In the genomic region with DNA sequence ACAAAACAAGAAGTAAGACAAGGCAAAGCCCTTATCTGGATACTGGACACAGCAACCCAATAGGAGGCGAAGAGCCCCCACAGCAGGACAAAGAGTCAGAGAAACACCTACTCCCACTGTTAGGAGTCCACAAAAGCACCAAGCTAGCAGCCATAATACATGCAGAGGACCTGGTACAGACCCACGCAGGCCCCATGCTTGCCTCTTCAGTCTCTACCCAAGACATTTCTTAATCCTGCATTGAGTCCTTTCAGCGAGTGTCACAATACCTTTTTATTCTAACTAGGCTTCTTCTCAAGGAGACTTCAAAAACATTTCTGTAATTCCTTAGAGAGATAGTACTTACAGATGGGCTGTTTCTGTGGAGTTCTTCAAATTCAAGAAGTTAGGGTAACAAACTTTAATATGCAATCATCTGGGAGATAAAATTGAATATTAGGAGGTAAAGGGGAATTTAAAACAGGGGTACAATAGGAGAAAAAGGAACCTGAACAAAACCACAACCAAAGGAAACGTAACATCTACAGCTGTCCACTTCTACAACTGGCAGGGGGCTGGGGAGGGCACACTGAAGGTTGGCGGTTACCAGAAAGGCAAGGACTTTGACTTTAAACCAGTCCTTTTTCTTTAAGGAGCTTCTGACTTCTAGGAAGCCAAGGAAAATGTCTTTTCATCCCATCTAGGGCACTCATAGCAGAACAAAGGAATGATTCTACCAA, we compare ENCODE assay signal across 26 mouse cellular contexts. TPM values are rescaled to one million over a fixed set of nuclear protein-coding genes. Genes with fewer than 3 reads are reported as not detected.
A peak's percentile ranks its signal among the peaks of the same experiment; 100 is the strongest.
DNase-seq lines count a peak whose midpoint lies in the region; ATAC-seq and TF ChIP-seq lines count a peak whose summit lies in the region.
"Had no signal": no experiment of that assay in that cellular context is flagged by ENCODE, and none has a peak within 500 bp of the region (broad histone marks: within the 10 kb centered on the region; RNA-seq: fewer than 3 reads in every experiment).

No protein-coding gene starts in this region.

- no peaks in the 10 kb centered on the region for H3K27me3 ChIP-seq in liver, embryonic 16.5 days (ENCODE audit: control insufficient read depth, insufficient read depth, low read depth, low read length)
- H3K27me3 ChIP-seq in liver, embryonic 12.5 days (replicated peaks) = peaks cover 14% of the 10 kb centered on the region; the same call in 1 of the 2 replicates
- H3K27me3 ChIP-seq in MEL (ENCODE audit: control insufficient read depth in 1 of 2, insufficient read depth in 2 of 2, low read length in 2 of 2) = no peaks in the 10 kb centered on the region
- H3K27me3 ChIP-seq: heart, embryonic 12.5 days; heart, embryonic 15.5 days; Patski had no signal

- no peak for TF ChIP-seq POLR2A in MEL (IDR thresholded peaks at IDR 0.05; ENCODE audit: control insufficient read depth in 1 of 2, insufficient read depth in 1 of 2, low read depth in 1 of 2, low read length in 2 of 2, poor library complexity in 1 of 2)

- ATAC-seq in liver, embryonic 16.5 days (ENCODE audit: low read depth) = no peak
- no peak for ATAC-seq in liver, embryonic 12.5 days
- peak; percentile 60 for ATAC-seq in common myeloid progenitor, adult 5-6 weeks (replicated peaks; ENCODE audit: low read depth, poor library complexity, severe bottlenecking)
- ATAC-seq in megakaryocyte, adult 5-6 weeks (ENCODE audit: poor library complexity, severe bottlenecking) = peak; percentile 53
- ATAC-seq: forebrain, embryonic 14.5 days; hindbrain, postnatal 0 days; inflammation-experienced regulatory T-cells, adult 6 months; Patski had no signal

- no peaks in the 10 kb centered on the region for H3K9me3 ChIP-seq in liver, embryonic 16.5 days (replicated peaks; ENCODE audit: control insufficient read depth, low read length)
- no peaks in the 10 kb centered on the region for H3K9me3 ChIP-seq in liver, embryonic 12.5 days (replicated peaks)
- H3K9me3 ChIP-seq in MEL (replicated peaks; ENCODE audit: insufficient read depth, low read length) = no peaks in the 10 kb centered on the region
- H3K9me3 ChIP-seq: forebrain, embryonic 10.5 days; heart, embryonic 12.5 days; heart, embryonic 15.5 days had no signal

- H3K27ac ChIP-seq in liver, embryonic 16.5 days (ENCODE audit: low read length) = peak overlapping the region; percentile 54; the same call in 1 of the 2 replicates
- no peak overlapping the region for H3K27ac ChIP-seq in liver, embryonic 12.5 days
- H3K27ac ChIP-seq in MEL (ENCODE audit: control insufficient read depth, low read depth, low read length) = no peak overlapping the region
- H3K27ac ChIP-seq: forebrain, embryonic 10.5 days; heart, adult 2 months; heart, embryonic 15.5 days; hindbrain, embryonic 14.5 days; hindbrain, postnatal 0 days had no signal

- H3K9ac ChIP-seq in liver, embryonic 16.5 days (ENCODE audit: low read depth, low read length) = no peak overlapping the region
- no peak overlapping the region for H3K9ac ChIP-seq in liver, embryonic 12.5 days
- no peak overlapping the region for H3K9ac ChIP-seq in MEL (ENCODE audit: control insufficient read depth, low read depth, low read length, poor library complexity, severe bottlenecking)
- H3K9ac ChIP-seq: heart, embryonic 12.5 days; heart, embryonic 15.5 days; hindbrain, embryonic 14.5 days had no signal

- intact Hi-C loops in left cerebral cortex, postnatal 10 days (cut with DNase I) = loop anchor here (5.0 to 10.0 kb wide), 3 partner anchors 293 to 873 kb away; no protein-coding TSS in a partner anchor

- H3K4me2 ChIP-seq in liver, embryonic 16.5 days (ENCODE audit: low read depth, low read length) = no peak overlapping the region
- no peak overlapping the region for H3K4me2 ChIP-seq in liver, embryonic 12.5 days
- H3K4me2 ChIP-seq: heart, embryonic 12.5 days; heart, embryonic 15.5 days; hindbrain, embryonic 14.5 days had no signal

- 39% methylated on average over 5 of the region's 5 CpGs for WGBS in liver, embryonic 16.5 days (ENCODE audit: insufficient replicate concordance)
- WGBS in liver, embryonic 12.5 days (ENCODE audit: insufficient replicate concordance) = 57% methylated on average over 5 of the region's 5 CpGs

- no peak for TF ChIP-seq CTCF in MEL (IDR thresholded peaks at IDR 0.05 in 2 of 3, conservative IDR thresholded peaks at IDR 0.05 in 1 of 3; ENCODE audit: control insufficient read depth in 1 of 3, insufficient read depth in 1 of 3, low read depth in 2 of 3, low read length in 3 of 3, poor library complexity in 1 of 3, severe bottlenecking in 1 of 3)

- TF ChIP-seq EP300 in MEL (IDR thresholded peaks at IDR 0.05; ENCODE audit: low read depth in 1 of 2, low read length in 2 of 2) = no peak

- no peak for TF ChIP-seq RAD21 in MEL (IDR thresholded peaks at IDR 0.05; ENCODE audit: low read depth, low read length)

- H3K4me1 ChIP-seq in liver, embryonic 16.5 days (ENCODE audit: control insufficient read depth, low read depth, low read length) = peaks cover under 1% of the 10 kb centered on the region
- H3K4me1 ChIP-seq in liver, embryonic 12.5 days = peaks cover 4% of the 10 kb centered on the region
- peaks cover 0 to under 1% of the 10 kb centered on the region in 2 experiments; a peak in 1 of 4 replicates for H3K4me1 ChIP-seq in MEL (ENCODE audit: control insufficient read depth in 1 of 2, insufficient read depth in 2 of 2, low read length in 2 of 2)

- H3K79me2 ChIP-seq in MEL (ENCODE audit: control insufficient read depth, insufficient read depth, low read length, poor library complexity) = no peaks in the 10 kb centered on the region

- H3K36me3 ChIP-seq in liver, embryonic 16.5 days (ENCODE audit: control insufficient read depth, insufficient read depth) = no peaks in the 10 kb centered on the region
- no peaks in the 10 kb centered on the region for H3K36me3 ChIP-seq in liver, embryonic 12.5 days
- H3K36me3 ChIP-seq in MEL (ENCODE audit: control insufficient read depth in 1 of 2, insufficient read depth in 2 of 2, low read length in 2 of 2) = peaks cover 0 to 2% of the 10 kb centered on the region in 2 experiments; a peak in 2 of 4 replicates
- H3K36me3 ChIP-seq: forebrain, embryonic 10.5 days; heart, embryonic 12.5 days; heart, embryonic 15.5 days had no signal

- peak; percentile 11 for DNase-seq in MEL (ENCODE audit: low read depth, low spot score)
- DNase-seq in cerebellum, adult 8-10 months = no peak
- DNase-seq in kidney, postnatal 10 days = no peak
- no peak for DNase-seq in left cerebral cortex, postnatal 10 days (ENCODE audit: extremely low spot score in 1 of 2, low spot score in 2 of 2)
- DNase-seq: adrenal gland, postnatal 10 days; adrenal gland, postnatal 36 days; cerebellum, adult 11 months; cerebellum, adult 2 months; cerebellum, postnatal 10 days; cerebellum, postnatal 36 days; gastrocnemius, postnatal 25 days; heart, adult 2 months; heart, postnatal 10 days; heart, postnatal 36 days had no signal

- no peak overlapping the region for H3K4me3 ChIP-seq in liver, embryonic 16.5 days (ENCODE audit: low read depth, low read length)
- H3K4me3 ChIP-seq in liver, embryonic 12.5 days = no peak overlapping the region
- H3K4me3 ChIP-seq in MEL (ENCODE audit: control insufficient read depth in 1 of 2, insufficient read depth in 1 of 2, low read depth in 2 of 2, low read length in 2 of 2) = no peak overlapping the region
- H3K4me3 ChIP-seq: forebrain, embryonic 10.5 days; heart, adult 2 months; heart, embryonic 12.5 days; heart, embryonic 15.5 days had no signal

TF ChIP-seq in MEL, 35 proteins besides CTCF, POLR2A, EP300 and RAD21 (continues in another document):
- TF ChIP-seq NELFE (IDR thresholded peaks at IDR 0.05; ENCODE audit: low read depth, low read length) = no peak
- no peak for TF ChIP-seq GATA1 (IDR thresholded peaks at IDR 0.05; ENCODE audit: low read depth, low read length)
- TF ChIP-seq ZC3H11A (IDR thresholded peaks at IDR 0.05; ENCODE audit: low read depth, low read length) = no peak
- no peak for TF ChIP-seq GABPA (IDR thresholded peaks at IDR 0.05; ENCODE audit: low read depth, low read length)
- no peak for TF ChIP-seq ETS1 (IDR thresholded peaks at IDR 0.05; ENCODE audit: low read depth, low read length)
- TF ChIP-seq RCOR1 (IDR thresholded peaks at IDR 0.05; ENCODE audit: low read depth, low read length) = no peak
- TF ChIP-seq UBTF (IDR thresholded peaks at IDR 0.05; ENCODE audit: borderline replicate concordance, insufficient read depth, low read depth, low read length) = no peak
- TF ChIP-seq MAZ (IDR thresholded peaks at IDR 0.05; ENCODE audit: low read depth, low read length) = no peak
- no peak for TF ChIP-seq HCFC1 (IDR thresholded peaks at IDR 0.05; ENCODE audit: low read depth, low read length)
- TF ChIP-seq KAT2A (conservative IDR thresholded peaks at IDR 0.05; ENCODE audit: low read depth, low read length) = no peak
- TF ChIP-seq MYC (IDR thresholded peaks at IDR 0.05; ENCODE audit: low read depth, low read length) = no peak
- TF ChIP-seq MAX (IDR thresholded peaks at IDR 0.05; ENCODE audit: low read length) = no peak
- no peak for TF ChIP-seq TCF12 (IDR thresholded peaks at IDR 0.05; ENCODE audit: low read depth, low read length)
- no peak for TF ChIP-seq POLR2AphosphoS2 (IDR thresholded peaks at IDR 0.05; ENCODE audit: low read length)
- TF ChIP-seq ZNF384 (IDR thresholded peaks at IDR 0.05; ENCODE audit: low read depth, low read length) = no peak
- no peak for TF ChIP-seq SMC3 (IDR thresholded peaks at IDR 0.05; ENCODE audit: low read depth, low read length)

RNA-seq across cellular contexts. Expression of gene Rab21, which starts 6.1 kb away (rescaled TPM):
- 1.8 TPM in 2 replicates for polyA plus RNA-seq in liver, embryonic 16.5 days (2015; fragmentation: Nextera tagmentation; extraction: Ambion mirVana)
- 4.8 and 6.1 TPM in 2 replicates for polyA plus RNA-seq in liver, embryonic 12.5 days (2016; fragmentation: Nextera tagmentation; extraction: Ambion mirVana)
- total RNA-seq in MEL (2012; rRNA removed) = 12.9 and 15.5 TPM in 2 replicates
- 10 to 100 TPM; 20.9 to 31.5 TPM for polyA plus RNA-seq in MEL (2012; ENCODE audit: insufficient read depth in 1 of 2, insufficient read length in 2 of 2, low read depth in 1 of 2, low replicate concordance in 2 of 2, missing spikeins in 1 of 2)
- 38.3 and 43.0 TPM in 2 replicates for total RNA-seq in common myeloid progenitor, adult 5-6 weeks (2017)
- 88.2 and 97.4 TPM in 2 replicates for total RNA-seq in megakaryocyte, adult 5-6 weeks (2015)
- total RNA-seq in megakaryocyte, adult 5-6 weeks (2017) = 49.3 and 53.4 TPM in 2 replicates
- 10 to 100 TPM; 43.7 to 46.2 TPM for total RNA-seq in left cerebral cortex, postnatal 10 days (2021)

RNA-seq across cellular contexts. Expression of gene Tmem19, which starts 40.8 kb away (rescaled TPM):
- polyA plus RNA-seq in liver, embryonic 16.5 days (2015; fragmentation: Nextera tagmentation; extraction: Ambion mirVana) = 9.5 and 9.9 TPM in 2 replicates
- polyA plus RNA-seq in liver, embryonic 12.5 days (2016; fragmentation: Nextera tagmentation; extraction: Ambion mirVana) = 15.0 and 16.7 TPM in 2 replicates
- 10.7 and 12.1 TPM in 2 replicates for total RNA-seq in MEL (2012; rRNA removed)
- polyA plus RNA-seq in MEL (2012; ENCODE audit: insufficient read depth in 1 of 2, insufficient read length in 2 of 2, low read depth in 1 of 2, low replicate concordance in 2 of 2, missing spikeins in 1 of 2) = 10 to 100 TPM in 1 of 2 experiments, not detected in 1; 16.6 TPM
- total RNA-seq in common myeloid progenitor, adult 5-6 weeks (2017) = 19.6 and 22.2 TPM in 2 replicates
- total RNA-seq in megakaryocyte, adult 5-6 weeks (2015) = 16.6 and 22.8 TPM in 2 replicates
- total RNA-seq in megakaryocyte, adult 5-6 weeks (2017) = 20.2 and 25.6 TPM in 2 replicates
- 10 to 100 TPM; 54.4 to 59.6 TPM for total RNA-seq in left cerebral cortex, postnatal 10 days (2021)

Comparison
In these comparisons a context has a peak if more than half of its experiments do, and no peak if none do; other contexts are left out.
1. ATAC-seq: peak in common myeloid progenitor, adult 5-6 weeks (single experiment) and megakaryocyte, adult 5-6 weeks (single experiment); none in liver, embryonic 16.5 days (single experiment) and liver, embryonic 12.5 days (single experiment).